Mouse (Mus musculus) stomach, embryonic 15.5 days (tissue): ENCODE results near the gene Cpne5. TPM values are rescaled to one million over a fixed set of nuclear protein-coding genes. Genes with fewer than 3 reads are reported as not detected.
"Not testable (repeated sequence)": the region's sequence is repeated elsewhere in the genome, so short reads cannot be mapped to it uniquely, and the experiment has no call there.

Source experiments
- ATAC-seq: fragments of 200-750 bp; cut with Nextera tagmentation; 2 replicates; pipeline ENCODE4 v1.8.0; 2017; ENCODE audit warnings: low read depth, moderate number of reproducible peaks, moderate TSS enrichment; ENCODE audit not compliant: insufficient read depth, low FRiP score
- H3K27ac ChIP-seq: fragments of 300-500 bp; sonication (generic); 2 replicates; pipeline ENCODE4 v1.5.1; 2015; ENCODE audit warnings: mild to moderate bottlenecking, inconsistent platforms
- H3K27me3 ChIP-seq: fragments of 300-500 bp; sonication (generic); replicated peaks from 2 replicates; pipeline ENCODE4 v1.6.1; 2015; ENCODE audit warnings: inconsistent platforms
- H3K36me3 ChIP-seq: fragments of 300-500 bp; sonication (generic); 2 replicates; pipeline ENCODE4 v1.6.1; 2015; ENCODE audit warnings: inconsistent platforms
- H3K4me1 ChIP-seq: fragments of 300-500 bp; sonication (generic); 2 replicates; pipeline ENCODE4 v1.6.1; 2015; ENCODE audit warnings: inconsistent platforms
- H3K4me2 ChIP-seq: fragments of 300-500 bp; sonication (generic); 2 replicates; pipeline ENCODE4 v1.6.1; 2015; ENCODE audit warnings: mild to moderate bottlenecking, inconsistent platforms
- H3K4me3 ChIP-seq: fragments of 300-500 bp; sonication (generic); replicated peaks from 2 replicates; pipeline ENCODE4 v1.5.1; 2015; ENCODE audit warnings: inconsistent platforms
- H3K9ac ChIP-seq: fragments of 300-500 bp; sonication (generic); 2 replicates; pipeline ENCODE4 v1.6.1; 2015; ENCODE audit warnings: inconsistent platforms
- H3K9me3 ChIP-seq: fragments of 300-500 bp; sonication (generic); 2 replicates; pipeline ENCODE4 v1.6.1; 2016; ENCODE audit warnings: inconsistent platforms
- WGBS: fragments of 180-500 bp; shearing (Covaris S2); methylation state at CpG from one replicate; pipeline ENCODE4 v1.1.7; 2015; 5-methylcytosine and 5-hydroxymethylcytosine counted together
- polyA plus RNA-seq: library from polyadenylated mRNA; unstranded; fragments of >200 nt; fragmentation: Nextera tagmentation; extraction: Ambion mirVana; gene quantifications from 2 replicates; pipeline ENCODE4 v1.2.1, GENCODE M21; 2015

The Cpne5 gene
- polyA plus RNA-seq, 1 experiment from 2014 or later, result 10.3 TPM

GRCm38 (mm10) chr17:29118057-29118456 lies 119.9 kb downstream of the Cpne5 start:
- no peak for ATAC-seq
- Histone ChIP-seq H3K27ac (no peak overlapping the region), H3K27me3 (no peaks in the 10 kb centered on the region), H3K4me1 (peaks cover 8% of the 10 kb centered on the region; the same call in 1 of the 2 replicates), H3K4me2 (no peak overlapping the region), H3K9me3 (no peaks in the 10 kb centered on the region), H3K9ac (no peak overlapping the region), H3K36me3 (no peaks in the 10 kb centered on the region), H3K4me3 (no peak overlapping the region)
- 33% methylated on average over 5 of the region's 5 CpGs for WGBS

- no peaks in the 10 kb centered on the region for H3K36me3 ChIP-seq
- 59% methylated on average over 8 of the region's 8 CpGs for WGBS
- no peaks in the 10 kb centered on the region for H3K27me3 ChIP-seq
- H3K4me1 ChIP-seq, result no peaks in the 10 kb centered on the region
- no peak overlapping the region for H3K4me2 ChIP-seq
- H3K9me3 ChIP-seq, result no peaks in the 10 kb centered on the region
- H3K27ac ChIP-seq, result no peak overlapping the region
- H3K9ac ChIP-seq, result no peak overlapping the region
- H3K4me3 ChIP-seq, result no peak overlapping the region
- ATAC-seq, result no peak
These were observed 120.8 kb downstream of the Cpne5 start for GRCm38 (mm10) chr17:29117006-29117648.

GRCm38 (mm10) chr17:29116023-29116422 lies 121.9 kb downstream of the Cpne5 start:
- no peaks in the 10 kb centered on the region for H3K4me1 ChIP-seq
- H3K27ac ChIP-seq, result no peak overlapping the region
- no peak overlapping the region for H3K9ac ChIP-seq
- no peak for ATAC-seq
- no peaks in the 10 kb centered on the region for H3K36me3 ChIP-seq
- H3K4me3 ChIP-seq, result no peak overlapping the region
- no peaks in the 10 kb centered on the region for H3K27me3 ChIP-seq
- no peak overlapping the region for H3K4me2 ChIP-seq
- no peaks in the 10 kb centered on the region for H3K9me3 ChIP-seq
- 68% methylated on average over 12 of the region's 12 CpGs for WGBS

- H3K9me3 ChIP-seq, result no peaks in the 10 kb centered on the region
- no peak within 1 kb of the TSS for H3K27ac ChIP-seq
- H3K36me3 ChIP-seq, result no peaks in the 10 kb centered on the region
- no peaks in the 10 kb centered on the region for H3K4me1 ChIP-seq
- H3K4me2 ChIP-seq, result no peak within 1 kb of the TSS
- no peaks in the 10 kb centered on the region for H3K27me3 ChIP-seq
- ATAC-seq, result no peak
- H3K9ac ChIP-seq, result no peak within 1 kb of the TSS
- H3K4me3 ChIP-seq, result no peak within 1 kb of the TSS
- 77% methylated on average over 13 of the region's 13 CpGs for WGBS
These were observed 124.2 kb downstream of the Cpne5 start, which contains the start of gene Rab44 for GRCm38 (mm10) chr17:29113591-29114352. TSS of gene Rab44 (plus strand) at chr17:29114145.

GRCm38 (mm10) chr17:29111332-29111731 lies 126.6 kb downstream of the Cpne5 start:
- Histone ChIP-seq H3K4me2 (no peak overlapping the region), H3K9me3 (no peaks in the 10 kb centered on the region), H3K4me3 (no peak overlapping the region), H3K4me1 (no peaks in the 10 kb centered on the region), H3K27me3 (no peaks in the 10 kb centered on the region), H3K9ac (no peak overlapping the region), H3K27ac (no peak overlapping the region), H3K36me3 (no peaks in the 10 kb centered on the region)
- WGBS, result 68% methylated on average over 5 of the region's 5 CpGs
- no peak for ATAC-seq

- not testable (repeated sequence) for H3K27ac ChIP-seq, H3K9me3 ChIP-seq, H3K27me3 ChIP-seq, ATAC-seq, H3K4me1 ChIP-seq, H3K9ac ChIP-seq, H3K4me3 ChIP-seq, H3K36me3 ChIP-seq, H3K4me2 ChIP-seq
- 82% methylated on average over 6 of the region's 6 CpGs for WGBS
These were observed 127.6 kb downstream of the Cpne5 start for GRCm38 (mm10) chr17:29110356-29110755.

Other genes starting within 250 kb of the Cpne5 start
- gene Stk38, start 230.2 kb downstream of the Cpne5 start, polyA plus RNA-seq, result 98.3 and 106 TPM in 2 replicates
- 518 and 524 TPM in 2 replicates for gene Srsf3, start 205.5 kb downstream of the Cpne5 start, polyA plus RNA-seq
- gene Cdkn1a, start 147.2 kb downstream of the Cpne5 start, polyA plus RNA-seq, result 89.7 and 102 TPM in 2 replicates
- gene Rab44, start 124.0 kb downstream of the Cpne5 start, polyA plus RNA-seq, result 1.5 and 2.3 TPM in 2 replicates
- gene Ppil1, start 26.0 kb upstream of the Cpne5 start, polyA plus RNA-seq, result 148 and 150 TPM in 2 replicates
- gene BC004004, start 30.6 kb upstream of the Cpne5 start, polyA plus RNA-seq, result 81.6 and 87.1 TPM in 2 replicates
- 1.6 and 1.9 TPM in 2 replicates for gene Pi16, start 79.5 kb upstream of the Cpne5 start, polyA plus RNA-seq
- 250 and 272 TPM in 2 replicates for gene Mtch1, start 109.8 kb upstream of the Cpne5 start, polyA plus RNA-seq
- gene Fgd2, start 122.7 kb upstream of the Cpne5 start, polyA plus RNA-seq, result 11.3 and 12.5 TPM in 2 replicates